Mouse (Mus musculus) liver, postnatal 0 days (tissue): Measurements from ENCODE around the gene D130040H23Rik.

Experiments used
- CTCF ChIP-seq: sonication (generic); IDR thresholded peaks from 2 replicates; pipeline ENCODE4 v1.5.1; 2016; ENCODE audit warnings: antibody characterized with exemption, low read depth
- EP300 ChIP-seq: IDR thresholded peaks from 2 replicates; pipeline ENCODE4 v1.6.1; 2016; ENCODE audit warnings: antibody characterized with exemption, low read depth, mild to moderate bottlenecking

DNA sequence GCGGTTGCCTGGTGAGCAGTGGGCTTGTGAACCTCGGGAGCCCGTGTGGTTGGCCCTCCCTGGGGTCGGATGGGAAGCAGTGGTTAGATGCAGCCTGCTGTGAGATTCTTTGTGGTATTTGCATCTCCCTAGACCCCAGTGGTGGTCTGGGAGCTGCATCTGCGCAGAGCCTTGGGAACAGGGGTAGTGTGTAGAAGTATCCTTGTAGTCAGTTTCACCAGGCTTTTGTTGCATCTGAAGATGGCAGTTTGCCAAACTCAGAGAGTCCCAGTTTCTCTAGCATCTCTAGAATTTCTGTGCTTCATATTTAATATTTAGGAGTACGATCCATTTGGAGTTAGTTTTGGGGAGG, 299 bp downstream of the D130040H23Rik start:
- TF ChIP-seq EP300 = no peak
- no peak for TF ChIP-seq CTCF
